Mouse (Mus musculus): ENCODE measurements around the gene Snph.

Gene Snph

DNA sequence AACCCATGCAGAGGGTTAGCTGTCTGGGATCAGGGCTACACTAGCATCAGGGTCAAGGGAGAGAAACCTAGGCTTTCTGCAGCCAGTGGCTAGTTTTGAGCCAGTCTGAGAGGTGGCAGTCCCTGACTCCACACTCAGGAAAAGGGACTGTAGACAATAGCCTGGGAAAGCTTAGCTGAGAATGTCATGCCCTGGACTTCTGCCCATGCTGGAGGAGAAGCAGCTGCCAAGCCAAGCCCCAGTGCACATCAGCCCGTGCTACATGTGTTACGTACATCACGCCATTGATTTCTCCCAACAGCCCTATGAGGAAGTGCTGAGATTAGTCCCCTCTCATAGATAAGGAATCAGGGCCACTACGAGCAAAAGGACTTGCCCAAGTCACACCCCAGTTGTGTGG lies 30.3 kb downstream of the Snph start:
- no peak for DNase-seq (ENCODE audit: low spot score)

DNA sequence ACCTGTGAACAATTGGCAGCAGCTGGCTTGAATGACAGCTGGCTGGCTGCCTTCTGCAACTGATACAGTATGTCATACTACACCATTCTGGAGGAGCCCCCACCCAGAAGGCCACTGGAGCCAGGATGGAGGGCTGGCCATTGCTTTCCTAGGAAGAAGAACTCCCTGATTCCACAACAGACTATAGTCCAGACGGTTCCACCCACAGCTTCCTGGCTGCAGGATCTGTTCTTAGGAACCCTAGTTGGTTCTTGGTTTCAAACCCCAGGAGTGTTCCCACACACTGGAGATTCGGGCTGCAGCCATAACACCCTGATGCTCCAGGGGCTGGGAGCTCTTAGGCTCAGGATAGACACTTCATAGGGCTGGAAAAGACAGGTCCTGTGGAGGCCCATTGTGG lies 34.3 kb downstream of the Snph start:
- no peak for DNase-seq (ENCODE audit: low spot score)

DNA sequence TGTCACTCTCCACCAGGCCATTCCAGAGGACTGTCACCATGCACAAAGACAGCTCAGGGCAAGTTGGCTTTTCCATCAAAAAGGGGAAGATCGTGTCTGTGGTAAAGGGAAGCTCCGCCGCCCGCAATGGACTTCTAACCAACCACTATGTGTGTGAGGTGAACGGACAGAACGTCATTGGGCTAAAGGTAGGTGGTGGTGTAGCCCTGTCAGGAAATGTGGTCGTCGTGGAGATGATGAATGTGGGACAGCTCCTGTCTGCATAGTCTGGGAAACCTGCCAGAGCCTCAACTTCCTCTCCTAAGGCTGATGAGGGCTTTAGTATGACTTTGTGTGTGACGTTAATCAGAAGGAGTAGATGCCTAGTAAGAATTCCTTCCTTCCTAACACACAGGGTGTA lies 45.1 kb downstream of the Snph start:
- no peak for DNase-seq (ENCODE audit: low spot score)

DNA sequence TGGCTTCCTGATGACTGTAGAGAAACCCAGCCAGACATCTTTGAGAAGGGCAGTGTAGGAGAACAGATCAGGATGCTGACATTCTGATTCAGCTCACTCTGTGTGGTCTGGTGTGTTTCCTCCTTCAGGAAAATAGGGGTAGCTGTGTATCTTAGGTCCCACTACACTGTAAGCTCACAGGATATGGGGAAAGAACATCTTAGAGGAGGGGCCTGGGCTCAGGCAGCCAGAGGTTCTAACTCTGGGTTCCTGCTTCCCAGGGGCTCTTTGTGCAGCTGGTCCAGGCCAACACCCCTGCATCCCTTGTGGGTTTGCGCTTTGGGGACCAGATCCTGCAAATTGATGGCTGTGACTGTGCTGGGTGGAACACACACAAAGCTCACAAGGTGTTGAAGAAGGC lies 45.6 kb downstream of the Snph start:
- no peak for DNase-seq (ENCODE audit: low spot score)

DNA sequence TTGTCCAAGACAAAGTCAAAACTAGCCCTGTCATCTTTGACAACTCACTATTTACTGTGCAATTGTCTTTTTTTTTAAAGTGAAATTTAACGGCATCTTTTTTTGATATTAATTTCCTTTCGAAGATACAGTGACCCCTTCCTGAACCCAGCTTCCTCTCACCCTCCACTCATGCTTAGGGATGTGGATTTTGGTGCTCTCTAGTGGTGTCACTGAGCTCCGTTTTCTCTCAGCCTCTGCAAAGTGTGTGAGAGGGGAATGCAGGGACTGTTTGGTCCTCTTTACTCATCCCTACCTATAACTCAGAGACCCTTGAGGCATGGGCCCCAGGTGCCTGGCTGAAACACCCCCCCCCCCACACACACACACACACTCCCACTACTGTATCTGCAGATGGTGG lies 46.5 kb downstream of the Snph start:
- no peak for DNase-seq (ENCODE audit: low spot score)

DNA sequence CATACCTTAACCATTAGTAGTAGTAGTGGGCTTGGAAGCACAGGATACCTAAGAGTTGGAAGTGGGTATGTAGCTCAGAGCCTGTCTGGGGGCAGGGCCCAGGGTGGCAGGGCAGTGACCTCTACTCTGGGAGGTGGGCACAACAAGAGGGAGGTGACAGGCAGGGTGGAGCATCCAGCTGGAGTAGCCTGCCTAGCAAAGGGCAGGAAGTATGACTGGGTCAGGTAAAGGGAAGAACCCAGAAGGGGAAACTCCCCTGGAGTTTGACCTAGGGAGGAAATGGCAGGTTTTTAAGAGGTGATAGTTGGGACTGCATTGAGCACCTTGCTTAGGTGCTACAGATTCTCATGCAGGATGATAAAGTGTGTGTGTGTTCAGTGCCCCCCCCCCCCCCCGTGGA lies 51.4 kb downstream of the Snph start:
- DNase-seq (ENCODE audit: low spot score) = no peak

DNA sequence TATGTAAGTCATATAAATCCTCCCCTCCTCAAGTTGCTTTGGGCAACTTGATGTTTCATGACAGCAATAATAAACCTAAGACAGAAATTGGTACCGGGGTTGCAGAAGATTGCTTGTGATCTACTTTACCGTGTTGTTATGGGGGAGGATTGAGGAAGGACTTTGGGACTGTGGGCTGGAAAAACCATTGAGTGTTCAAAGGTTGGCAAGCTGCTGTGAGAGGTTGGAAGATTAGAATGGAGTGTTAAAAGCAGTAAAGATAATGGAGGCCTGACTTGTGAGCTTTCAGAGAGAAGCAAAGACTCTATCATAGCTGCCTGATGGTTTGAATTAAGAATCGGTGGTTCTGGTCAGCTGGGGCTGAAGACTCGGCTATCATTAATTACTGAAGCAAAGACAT lies 53.2 kb downstream of the Snph start:
- DNase-seq (ENCODE audit: low spot score) = no peak

DNA sequence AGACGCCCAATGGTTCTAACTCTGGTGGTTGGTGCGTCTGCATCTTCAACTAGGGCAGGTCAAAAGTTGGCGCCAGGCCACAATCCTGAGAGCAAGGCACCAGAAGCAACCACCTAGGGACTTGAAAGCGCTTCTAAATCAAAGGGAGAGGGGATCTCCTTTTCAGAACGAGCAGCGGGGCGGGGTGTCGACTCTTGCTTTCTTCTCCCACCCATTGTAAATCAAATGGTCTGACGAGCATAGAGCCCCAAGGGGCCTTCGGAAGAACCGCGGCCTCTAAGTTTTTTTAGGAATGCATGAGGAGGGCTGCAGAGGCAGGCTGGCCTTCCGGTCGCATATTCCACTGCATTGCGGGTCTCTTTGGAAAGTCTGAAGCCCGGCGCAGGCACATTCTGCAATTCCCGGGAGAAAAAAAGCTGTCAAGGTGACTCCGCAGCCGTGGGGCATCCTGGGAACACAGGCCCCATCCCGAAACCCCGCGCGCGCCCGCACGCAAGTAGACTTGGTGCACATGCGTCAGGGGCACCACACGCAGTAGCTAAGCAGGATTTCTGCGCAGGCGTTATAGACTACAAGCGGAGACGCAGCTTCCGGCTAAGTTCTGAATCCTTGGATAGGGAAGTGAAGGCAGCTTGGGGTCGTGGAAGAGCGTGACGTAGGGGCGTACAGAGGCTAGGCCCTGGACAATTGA lies 56.5 kb downstream of the Snph start:
- peak; percentile 84 for DNase-seq (ENCODE audit: low spot score)

DNA sequence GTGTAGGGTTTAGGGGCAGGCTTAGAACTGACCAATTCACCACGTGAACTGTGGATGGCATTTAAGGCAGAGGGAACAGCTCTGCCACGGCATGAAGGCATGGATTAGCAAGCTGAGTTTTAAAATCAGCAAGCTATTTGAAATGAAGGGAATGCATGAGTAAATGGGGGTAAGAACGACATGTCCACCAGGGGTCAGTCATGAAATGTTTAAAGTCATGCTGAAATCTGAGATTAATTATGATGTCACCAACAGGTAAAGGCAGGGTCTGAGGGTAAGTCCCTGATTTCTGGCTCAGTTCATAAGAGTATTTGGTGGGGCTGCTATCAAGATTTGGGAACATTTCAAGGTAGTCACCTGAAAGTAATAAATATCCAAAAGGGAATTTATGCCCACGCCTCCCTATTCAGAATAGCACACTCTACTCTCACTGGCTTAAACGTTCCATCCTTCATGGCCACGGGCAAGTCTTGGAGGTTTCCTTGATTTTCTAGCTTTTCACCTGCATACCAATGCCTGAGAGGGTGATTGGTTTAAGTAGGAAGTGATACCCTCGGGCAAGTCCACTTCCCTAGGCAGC lies 57.2 kb downstream of the Snph start:
- DNase-seq (ENCODE audit: low spot score) = peak; percentile 72

DNA sequence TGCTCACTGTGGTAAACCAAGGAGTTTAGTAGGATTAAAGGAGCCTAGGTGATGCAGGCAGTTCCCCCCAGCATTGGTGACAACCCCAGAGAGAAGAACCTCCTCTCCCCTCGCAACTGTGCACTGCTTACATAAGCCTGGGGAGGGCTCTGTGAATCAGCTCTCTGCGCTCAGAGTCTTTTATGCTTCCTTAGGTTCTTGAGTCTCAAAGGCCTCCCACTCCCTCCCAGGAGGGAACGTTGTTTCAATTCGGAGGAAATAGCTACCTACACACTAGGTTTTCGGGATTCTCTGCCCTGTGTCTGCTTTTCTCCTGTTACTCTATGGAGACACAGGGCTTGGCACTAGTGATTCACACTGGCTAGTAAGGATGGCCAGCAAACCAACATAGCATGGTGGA lies 57.8 kb downstream of the Snph start:
- no peak for DNase-seq (ENCODE audit: low spot score)

DNA sequence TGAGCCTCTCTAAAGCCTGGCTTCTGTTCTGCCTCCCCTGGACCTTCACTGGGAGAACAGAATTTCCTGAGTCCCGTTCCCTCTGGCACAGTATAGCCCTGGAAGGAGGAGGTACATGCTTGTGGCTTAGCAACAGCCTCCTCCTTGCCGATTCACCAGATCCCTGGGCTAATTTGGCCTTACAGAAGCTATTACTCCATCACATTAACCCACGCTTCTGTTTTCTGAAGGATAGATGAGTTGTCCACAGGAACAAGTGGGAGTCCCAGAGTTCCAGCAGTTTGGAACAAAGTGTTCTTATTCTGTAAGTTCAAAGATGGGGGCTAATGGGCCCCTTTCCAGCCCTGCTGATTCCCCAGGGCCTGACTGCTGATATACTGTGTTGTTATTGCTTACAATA lies 58.7 kb downstream of the Snph start:
- no peak for DNase-seq (ENCODE audit: low spot score)

DNA sequence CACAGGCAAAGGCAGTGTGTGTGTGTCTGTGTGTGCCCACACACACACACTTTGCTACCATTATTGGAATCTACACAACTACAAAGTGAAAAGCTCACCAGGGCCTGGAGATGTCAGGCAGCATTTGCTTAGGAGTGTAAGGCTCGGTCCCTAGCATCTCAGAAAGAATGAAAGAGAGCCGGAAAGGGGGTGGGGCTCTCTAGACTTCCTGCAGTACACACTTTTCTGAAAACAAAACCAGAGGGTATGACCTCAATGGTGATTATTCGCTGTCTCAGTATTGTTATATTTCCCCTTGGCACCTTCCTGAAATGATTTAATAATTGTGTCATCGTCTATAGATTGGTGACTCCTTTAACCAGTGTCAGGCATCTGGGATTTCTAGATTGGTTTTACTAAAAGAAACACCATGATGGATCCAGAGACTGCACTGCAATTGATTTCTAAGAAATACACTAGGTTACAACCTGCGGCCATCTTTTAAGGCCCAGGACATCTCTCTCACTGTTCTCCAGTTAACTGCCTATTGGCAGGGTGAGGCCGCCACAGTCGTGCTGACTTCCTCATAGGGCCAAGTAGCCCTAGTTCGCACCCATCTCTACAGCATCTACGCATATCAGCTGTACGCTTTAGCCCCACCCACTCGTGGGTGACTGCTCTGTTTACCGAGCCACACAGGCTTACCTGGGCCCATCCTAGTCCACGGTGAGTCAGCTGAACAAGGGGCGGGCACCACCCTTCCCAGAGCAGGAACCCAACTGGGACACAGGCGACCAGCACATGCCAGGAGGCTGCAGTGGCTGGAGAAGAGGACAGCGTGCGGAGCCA lies 60.3 kb downstream of the Snph start, which contains the start of gene Sdcbp2:
Gene Sdcbp2, plus strand, starts transcription at position 750 of the 828 bp plus-strand sequence.
- DNase-seq (ENCODE audit: low spot score) = no peak

DNA sequence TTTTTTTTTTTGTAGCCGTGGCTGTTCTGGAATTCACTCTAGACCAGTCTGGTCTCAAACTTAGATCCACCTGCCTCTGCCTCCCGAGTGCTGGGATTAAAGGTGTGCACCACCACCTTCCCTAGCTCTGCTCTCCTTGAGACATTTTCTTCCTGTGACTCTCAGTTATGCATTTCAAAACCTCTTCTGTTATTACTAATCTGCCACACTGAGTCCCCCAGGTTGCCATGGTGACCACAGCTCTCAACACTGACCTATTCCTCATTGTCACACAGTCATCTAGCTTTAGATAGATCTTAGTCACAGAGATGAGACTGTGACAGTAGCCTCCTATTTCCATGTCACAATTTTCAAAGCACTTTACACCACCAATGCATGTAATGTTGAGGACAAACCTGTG lies 62.9 kb downstream of the Snph start:
- DNase-seq (ENCODE audit: low spot score) = no peak

DNA sequence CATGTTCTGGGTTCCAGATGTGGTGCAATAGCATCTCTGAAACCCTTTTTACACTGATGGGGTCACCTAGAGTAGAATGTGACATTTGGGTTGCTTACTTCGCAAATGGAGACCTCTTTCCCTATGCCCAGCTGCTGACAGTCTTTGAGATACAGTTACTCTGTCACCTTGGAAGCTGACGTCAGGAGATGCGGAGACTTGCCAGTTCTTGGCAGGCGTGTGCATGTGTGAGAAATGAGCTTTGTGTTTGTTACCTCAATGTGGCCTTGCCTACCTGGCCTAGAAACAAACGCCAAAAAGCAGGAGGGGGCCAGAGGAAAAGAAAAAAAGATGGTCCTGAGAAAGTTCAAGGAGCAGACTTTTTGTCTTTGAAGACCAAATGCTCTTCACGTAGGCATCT lies 65.5 kb downstream of the Snph start:
- DNase-seq (ENCODE audit: low spot score) = no peak

DNA sequence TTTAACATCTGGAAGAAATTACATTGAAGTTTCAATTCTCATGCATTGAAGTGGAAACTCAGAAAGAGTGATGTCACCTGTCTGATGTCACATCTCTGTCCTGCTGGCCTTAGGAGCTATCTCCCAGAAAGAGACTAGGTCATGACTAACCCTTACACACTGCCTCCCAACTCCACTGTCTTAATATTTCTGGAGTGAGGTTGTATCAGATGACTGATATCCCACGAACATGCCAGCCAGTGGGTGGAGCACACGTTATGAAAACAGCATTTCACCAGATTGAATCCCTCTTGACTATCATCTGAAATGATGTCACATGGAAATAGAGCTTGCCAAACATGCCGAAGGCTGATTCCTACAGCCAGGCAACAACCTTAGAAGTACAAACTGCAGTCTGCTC lies 67.4 kb downstream of the Snph start:
- no peak for DNase-seq (ENCODE audit: low spot score)

DNA sequence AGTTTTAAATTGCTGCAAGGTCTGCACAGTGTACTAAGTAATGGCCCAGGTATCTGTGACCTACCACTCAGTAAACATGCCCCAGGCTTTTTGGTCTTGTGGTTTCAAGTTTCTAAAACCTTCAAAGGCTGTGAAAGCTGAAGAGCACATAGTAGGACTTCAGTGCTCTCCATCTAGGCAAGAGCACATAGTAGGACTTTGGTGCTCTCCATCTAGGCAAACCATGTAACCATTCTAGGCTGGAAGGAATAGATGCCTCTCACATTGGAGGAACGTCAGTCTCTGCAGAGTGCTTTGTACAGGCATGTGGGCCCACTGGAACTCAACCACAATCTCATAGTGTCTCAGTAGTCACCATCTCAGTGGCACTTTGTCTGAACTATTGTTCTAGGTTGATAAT lies 68.4 kb downstream of the Snph start:
- no peak for DNase-seq (ENCODE audit: low spot score)

DNA sequence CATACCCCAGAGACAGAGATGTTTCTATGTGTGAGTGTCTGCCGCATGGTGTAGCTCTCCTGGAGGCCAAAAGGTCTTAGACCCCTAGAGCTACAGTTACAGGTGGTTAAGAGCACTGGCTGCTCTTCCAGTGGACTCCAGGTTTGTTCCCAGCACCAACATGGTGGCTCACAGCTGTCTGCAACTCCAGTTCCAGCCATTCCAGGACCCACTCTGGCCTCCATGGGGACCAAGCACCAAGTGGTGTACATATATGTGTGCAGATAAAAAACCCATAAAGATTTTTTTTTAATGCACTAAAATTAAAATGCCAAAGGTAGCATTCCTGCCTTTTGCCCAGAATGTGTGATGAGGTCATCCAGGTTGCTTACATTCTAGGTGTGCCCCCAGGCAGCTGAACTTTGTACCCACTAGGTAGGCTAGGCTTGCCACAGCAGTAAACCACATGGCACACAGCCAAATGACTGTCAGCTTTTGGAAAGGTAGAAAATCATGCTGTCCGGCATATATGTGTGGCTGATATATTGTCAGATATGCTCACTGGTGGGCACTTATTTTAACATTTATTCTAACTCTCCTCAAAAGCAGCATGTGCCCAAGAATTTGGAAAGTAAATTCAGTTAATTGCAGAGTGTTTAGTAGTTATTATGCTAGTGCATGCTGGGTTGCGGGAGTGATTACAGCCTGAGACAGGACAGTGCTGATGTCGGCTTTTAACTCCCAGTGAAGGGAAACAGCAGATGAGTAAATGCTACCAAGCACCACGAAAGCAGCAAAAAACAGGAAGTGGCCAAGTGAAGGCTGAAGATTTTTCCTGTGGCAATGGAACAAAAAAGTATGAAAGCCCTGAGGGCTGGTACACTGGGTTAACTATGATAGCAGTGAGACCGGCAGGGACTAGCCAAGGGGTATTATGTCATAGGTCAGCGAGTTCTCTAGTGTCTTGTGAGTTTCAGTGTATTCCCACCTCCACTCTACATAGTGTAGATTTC lies 69.2 kb downstream of the Snph start:
- DNase-seq (ENCODE audit: low spot score) = no peak

DNA sequence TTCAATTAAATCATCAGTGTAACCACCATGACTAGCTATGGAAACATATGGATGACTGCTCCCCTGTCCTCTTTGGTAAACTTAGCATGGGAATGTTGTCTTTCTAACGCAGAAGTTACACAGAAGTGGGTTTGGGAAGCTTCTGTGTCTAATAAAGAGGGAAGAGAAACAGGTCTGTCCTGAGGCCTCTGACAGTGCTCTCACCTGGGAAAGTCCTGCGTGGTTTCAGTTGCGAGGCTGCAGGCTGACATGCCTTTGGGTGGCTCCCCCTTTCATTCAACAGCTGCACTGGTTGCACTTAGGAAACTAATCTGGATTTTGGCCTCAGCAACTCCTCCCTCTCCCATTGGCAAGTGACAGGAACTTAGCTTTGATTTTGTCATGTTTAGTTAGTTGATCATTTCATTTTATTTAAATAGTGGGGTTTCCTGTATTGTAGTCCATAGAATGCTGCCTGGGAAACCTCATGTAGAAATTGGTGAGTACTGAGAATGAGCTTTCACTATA lies 82.7 kb downstream of the Snph start:
- no peak for DNase-seq (ENCODE audit: low spot score)

DNA sequence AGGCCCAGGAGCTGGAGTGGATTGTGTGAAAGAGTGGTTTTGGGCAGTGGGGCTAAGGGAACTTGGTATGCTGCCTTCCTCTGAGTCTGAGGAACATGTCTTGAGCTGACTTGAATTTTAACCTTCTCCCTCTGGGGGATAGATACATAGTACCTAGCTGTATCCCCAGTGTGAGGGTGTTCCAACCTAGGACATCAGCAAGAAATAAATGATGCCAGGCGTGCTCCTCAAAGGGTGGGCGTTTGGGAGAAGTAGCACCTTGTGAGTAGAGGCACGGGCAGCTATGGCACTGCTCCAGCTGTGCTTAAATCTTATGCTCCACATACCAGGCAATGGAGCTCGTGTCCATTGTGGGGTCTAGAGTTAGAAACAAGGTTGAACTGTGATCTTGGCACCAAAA lies 85.8 kb downstream of the Snph start:
- no peak for DNase-seq (ENCODE audit: low spot score)

DNA sequence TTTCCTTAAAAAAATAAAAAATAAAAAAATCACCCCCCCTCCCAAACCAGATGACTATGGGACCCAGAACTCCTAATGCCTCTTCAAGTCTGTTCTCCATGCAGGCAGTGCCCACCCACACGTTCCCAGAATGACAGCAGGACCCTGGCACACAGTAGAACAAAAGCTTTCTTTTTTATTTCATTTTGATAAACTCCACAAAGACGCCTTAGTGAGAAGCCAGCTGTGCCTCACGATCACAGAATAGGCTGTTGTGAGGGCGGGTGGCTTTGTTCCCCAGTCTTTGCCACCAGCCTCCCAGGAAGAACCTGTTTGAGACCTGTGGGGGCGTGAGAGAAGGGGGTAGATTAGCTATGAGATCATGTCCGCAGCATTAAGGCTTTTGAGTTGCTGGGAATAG lies 87.7 kb downstream of the Snph start:
- DNase-seq (ENCODE audit: low spot score) = no peak

DNA sequence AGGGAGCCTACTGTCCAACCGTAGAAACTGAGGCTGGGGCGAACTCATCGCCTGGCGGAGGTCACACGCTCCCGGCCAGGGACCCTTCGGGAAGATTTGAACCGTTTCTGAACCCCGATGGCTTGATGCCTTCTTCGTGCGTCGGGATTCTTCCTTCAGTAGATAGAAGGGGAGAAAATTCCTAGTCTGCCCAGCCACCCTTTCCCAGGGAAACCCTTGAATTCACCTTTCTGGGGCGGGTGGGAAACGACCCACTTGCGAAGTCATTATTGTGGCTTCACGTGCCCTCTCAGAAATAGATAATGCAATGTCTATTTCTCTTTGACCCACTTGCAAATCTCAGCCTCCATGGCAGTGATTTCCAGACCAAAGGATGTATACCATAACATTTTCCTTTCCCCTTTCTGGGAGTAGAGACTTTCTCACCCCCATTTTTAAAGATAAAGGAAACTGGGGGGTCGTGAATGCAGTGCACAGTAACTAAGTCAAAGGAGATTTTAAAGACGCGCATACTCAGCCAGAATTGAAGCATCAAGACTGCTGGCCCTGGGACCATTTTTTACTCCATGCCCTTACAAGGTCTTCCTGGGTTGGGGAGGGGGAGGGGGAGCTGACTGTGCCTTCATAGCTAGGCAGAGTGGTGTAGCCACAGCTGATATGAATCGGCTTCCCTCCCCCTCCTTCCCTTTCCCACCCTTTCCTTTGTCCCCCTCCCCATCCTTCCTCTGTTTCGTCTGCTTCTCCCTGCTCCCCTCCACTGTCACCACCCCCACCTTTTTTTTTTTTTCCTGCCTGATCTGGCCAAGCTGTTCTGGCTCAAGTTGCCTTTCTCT lies 89.1 kb downstream of the Snph start:
- peak; percentile 61 for DNase-seq (ENCODE audit: low spot score)

All from retina, embryonic 14.5 days (tissue).